Mouse (Mus musculus) urinary bladder, postnatal 36 days (tissue): ENCODE data around the gene Igsf23.
"Not testable (repeated sequence)": the region's sequence is repeated elsewhere in the genome, so short reads cannot be mapped to it uniquely, and the experiment has no call there.

Source experiments
- DNase-seq, 2 experiments: peaks; one replicate each; pipeline ENCODE4 v3.0.0; 2022; ENCODE audit warnings: low spot score in 2 of 2, mixed read lengths in 1 of 2

Igsf23 gene

DNA sequence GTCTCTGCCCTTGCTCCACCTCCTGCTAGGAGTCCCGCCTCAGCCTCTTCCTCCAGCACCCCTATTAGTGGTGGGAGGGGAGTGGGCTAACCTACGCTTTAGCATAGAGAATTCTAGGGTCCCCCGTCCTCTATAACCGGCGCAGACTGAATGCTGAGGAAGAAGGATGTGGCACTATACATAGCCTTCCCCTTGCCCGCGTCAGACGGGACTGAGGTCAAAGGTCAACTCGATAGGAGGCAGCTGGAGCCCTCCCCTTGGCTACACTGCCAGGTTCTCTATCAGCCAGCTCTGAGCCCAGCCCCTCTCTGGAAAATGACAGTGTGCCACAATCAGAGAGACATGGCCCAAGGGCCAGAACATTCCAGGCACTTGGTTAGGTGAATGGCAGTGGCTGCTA is at the start of gene Igsf23:
TSS of gene Igsf23 (minus strand) at position 168 of the 400 bp plus-strand sequence.
- no peak for DNase-seq

- DNase-seq: not testable (repeated sequence)
Observed at GRCm38 (mm10) chr7:19996721-19997120, 46.2 kb upstream of the Igsf23 start.

DNA sequence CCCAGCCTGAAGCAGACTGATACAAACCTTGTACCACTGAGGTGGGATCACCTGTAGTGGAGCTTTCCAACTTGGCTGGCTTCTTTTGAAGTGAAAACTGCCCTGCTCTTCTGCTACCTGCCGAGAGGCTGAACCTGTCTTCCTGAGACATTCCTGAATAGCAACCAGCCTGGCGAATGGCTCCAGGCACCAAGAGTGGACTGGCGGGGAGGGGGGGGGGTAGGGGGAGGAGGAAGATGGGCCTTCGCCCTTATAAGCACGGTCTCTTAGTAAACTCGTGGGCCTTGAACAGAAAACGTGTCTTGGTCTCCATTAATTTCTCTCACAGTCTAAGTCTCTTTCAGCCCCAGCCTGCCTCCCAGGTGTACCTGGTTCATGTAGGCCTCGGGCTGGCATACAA is 40.6 kb upstream of the Igsf23 start, which contains the start of gene Nlrp9b:
TSS of gene Nlrp9b (plus strand) at position 301 of the 400 bp plus-strand sequence.
- not testable (repeated sequence) for DNase-seq

- no peak for DNase-seq
Observed at GRCm38 (mm10) chr7:19971516-19971915, 21.0 kb upstream of the Igsf23 start.

GRCm38 (mm10) chr7:19970196-19970595 is 19.6 kb upstream of the Igsf23 start:
- no peak for DNase-seq

GRCm38 (mm10) chr7:19969541-19970090 is 19.1 kb upstream of the Igsf23 start:
- no peak for DNase-seq

- no peak for DNase-seq
Observed at GRCm38 (mm10) chr7:19969106-19969505, 18.6 kb upstream of the Igsf23 start.

DNA sequence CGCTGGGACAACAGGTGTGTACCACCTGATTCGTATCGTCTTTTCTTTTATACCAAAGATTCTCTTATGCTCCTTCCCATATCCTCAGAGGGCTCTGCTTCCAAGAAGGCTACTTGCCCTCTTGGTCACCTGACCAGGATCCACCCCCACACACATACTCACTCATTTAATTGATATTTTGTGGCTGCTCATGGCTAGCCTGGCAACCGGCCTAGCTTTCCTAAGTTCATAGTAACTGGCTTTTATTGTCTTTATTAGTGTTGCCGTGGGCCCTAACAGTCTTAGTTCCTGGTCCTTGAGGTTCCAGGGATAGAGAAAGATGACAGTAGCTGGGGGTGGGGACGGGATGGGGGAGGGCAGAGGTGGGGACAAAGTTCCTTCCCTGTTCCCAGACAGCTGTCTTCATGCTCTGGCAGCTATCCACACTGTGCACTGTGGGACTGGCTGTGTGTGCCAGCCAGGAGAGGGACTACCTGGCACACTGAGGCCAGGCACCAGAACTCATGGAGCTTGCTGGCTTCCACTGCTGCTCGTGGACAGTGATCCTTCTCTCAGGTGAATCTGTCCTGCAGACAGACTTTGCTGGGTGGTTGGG is 14.5 kb upstream of the Igsf23 start, which contains the start of gene Ceacam20:
TSS of gene Ceacam20 (plus strand) at position 428 of the 595 bp plus-strand sequence.
- no peak for DNase-seq

DNA sequence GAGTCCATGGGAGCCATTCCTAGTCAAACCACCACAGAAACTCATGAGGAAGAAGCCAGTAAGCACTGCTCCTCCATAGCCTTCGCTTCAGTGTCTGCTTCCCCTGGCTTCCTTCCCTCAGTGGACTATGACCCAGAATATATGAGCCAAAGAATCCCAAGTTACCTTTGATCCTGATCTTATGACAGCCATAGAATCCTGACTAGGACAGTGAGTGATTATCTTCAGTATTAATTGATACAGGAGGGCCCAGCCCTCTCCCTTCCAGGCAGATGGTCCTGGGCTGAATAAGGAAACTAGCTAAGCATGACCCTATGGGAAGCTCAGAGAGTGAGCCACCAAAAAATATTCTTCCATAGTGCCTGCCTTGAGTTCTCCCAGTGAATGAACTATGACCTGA is 11.9 kb upstream of the Igsf23 start:
- DNase-seq: no peak

DNA sequence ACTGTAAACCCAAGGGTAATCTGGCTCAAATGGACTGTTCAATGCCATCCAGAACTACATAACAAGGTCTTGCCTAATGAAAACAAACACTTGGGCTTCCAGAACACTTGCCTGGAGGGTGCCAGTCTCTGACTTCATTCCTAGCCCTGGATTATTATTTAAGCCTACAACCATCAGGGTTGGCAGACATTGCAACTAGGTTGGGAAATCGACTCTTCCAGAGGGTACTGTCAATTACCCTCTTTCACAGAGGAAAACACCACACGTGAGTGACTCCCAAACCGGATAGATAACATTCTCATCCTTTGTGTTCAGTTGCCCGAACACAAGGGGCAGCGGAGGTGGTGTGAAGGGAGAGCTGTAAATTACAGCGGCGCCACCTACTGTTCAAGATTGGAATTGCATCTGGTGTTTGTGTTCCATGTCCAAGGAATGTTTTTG is 5.8 kb upstream of the Igsf23 start:
- DNase-seq: peak; percentile 88 to 89

- DNase-seq: no peak
Observed at GRCm38 (mm10) chr7:19955861-19956260, 5.3 kb upstream of the Igsf23 start.

DNA sequence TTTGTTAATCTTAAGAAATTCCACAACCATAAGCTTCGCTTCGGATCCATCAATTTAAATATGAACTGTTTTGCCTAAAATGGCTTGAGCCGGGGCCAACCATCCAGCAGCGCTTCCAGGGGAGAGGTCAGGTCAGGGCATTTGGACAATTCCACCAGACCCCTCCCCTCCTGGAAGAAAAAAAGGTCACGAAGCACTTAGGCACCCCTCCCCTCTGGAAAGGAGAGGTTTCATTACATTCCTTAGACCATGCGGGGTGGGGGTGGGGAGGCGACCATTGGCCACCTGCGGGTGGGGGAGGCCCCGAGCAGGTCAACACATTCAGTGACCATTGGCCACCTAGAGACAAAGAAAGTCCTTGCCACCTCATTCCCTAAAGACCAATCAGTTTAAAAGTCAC is 2.5 kb upstream of the Igsf23 start:
- DNase-seq: no peak

- DNase-seq: no peak
Observed at GRCm38 (mm10) chr7:19952320-19952986, 1.9 kb upstream of the Igsf23 start.

DNA sequence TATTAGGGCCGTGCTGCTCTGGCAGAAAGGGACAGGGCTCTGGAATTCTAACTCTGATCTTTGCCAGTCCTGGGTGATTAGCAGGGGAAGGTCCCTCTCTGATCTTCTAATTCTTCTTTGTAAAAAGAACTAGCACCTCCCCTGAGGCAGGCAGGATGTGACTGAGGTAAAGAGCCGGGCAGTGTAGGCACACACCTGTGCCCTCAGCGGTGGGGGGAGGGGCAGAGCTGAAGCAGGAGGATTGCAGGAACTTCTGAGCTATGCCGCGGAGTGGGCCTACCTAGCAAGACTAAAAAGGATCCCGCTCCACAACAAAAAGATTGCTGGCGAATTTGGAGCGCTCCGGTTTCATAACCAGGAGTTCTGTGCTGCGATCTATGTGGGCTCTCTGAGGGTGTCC is 560 bp downstream of the Igsf23 start:
- no peak for DNase-seq

DNA sequence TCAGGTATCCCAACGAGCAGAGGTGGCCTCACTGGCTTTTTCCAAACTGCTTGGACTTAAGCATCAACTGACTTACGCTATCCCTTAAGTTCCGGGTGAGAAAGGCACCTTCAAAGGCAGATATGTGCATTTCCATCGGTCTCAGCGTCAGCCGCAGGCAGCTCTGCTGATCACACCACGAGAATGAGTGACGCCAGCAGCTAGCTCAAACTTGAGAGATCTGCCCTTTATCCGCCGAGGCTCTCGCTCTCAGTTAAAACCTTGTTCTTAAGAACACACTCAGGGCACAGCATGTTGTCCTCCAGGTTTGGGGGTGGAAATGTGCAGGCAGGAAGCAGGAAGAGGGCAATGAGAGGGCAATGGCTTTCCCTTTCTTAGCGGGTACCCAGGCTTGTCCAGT is 1.6 kb downstream of the Igsf23 start:
- no peak for DNase-seq

GRCm38 (mm10) chr7:19945821-19946515 is 4.6 kb downstream of the Igsf23 start:
- DNase-seq: no peak

DNA sequence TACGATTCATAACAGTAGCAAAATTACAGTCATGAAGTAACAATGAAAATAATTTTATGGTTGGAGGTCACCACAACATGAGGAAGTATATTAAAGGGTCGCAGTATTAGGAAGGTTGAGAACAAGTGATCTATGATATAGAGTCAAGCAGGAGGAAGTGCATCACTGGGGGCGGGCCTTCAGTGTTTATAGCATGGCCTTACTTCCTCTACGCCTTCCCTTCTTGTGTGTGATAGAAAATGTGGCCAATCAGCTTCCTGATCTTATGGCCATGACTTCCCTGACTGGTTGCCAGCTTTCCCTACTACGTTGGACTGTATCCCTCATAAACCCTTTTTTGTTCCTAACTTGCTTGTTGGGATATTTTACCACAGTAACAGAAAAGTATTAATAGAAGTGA is 5.4 kb downstream of the Igsf23 start:
- no peak for DNase-seq

- DNase-seq: no peak
Observed at GRCm38 (mm10) chr7:19944709-19945108, 5.8 kb downstream of the Igsf23 start.

- DNase-seq: no peak
Observed at GRCm38 (mm10) chr7:19940256-19940655, 10.3 kb downstream of the Igsf23 start.

- DNase-seq: peak; percentile 30 to 86
Observed at GRCm38 (mm10) chr7:19939555-19940235, 10.9 kb downstream of the Igsf23 start.

DNA sequence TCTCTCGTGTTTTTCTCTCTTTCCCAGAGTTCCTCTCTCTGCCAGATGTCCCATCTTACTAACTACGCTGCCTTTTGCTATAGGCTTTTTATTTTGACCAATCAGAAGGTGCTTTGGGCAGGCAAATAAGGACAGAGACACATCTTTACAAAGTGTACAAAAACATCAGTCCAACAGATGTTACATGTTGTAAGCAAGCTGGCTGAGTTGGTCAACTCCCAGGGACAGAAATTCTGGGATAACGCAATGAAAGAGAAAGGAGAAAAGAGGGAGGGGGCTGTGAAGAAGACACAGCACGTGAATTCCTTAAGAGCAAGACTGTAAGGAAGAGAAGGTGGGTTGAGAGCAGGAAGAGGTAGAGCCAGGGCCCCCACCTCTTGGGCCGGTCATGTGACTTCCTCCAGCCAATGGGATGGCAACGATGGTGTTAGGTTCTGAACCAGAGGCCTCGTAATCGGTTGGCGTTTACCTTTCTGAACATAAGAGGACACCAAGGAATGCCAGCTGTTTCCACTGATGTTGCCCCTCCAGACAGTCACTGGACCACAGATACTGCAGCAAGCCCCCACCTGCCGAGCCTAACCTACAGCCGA is 13.2 kb downstream of the Igsf23 start:
- DNase-seq: no peak
